Mouse (Mus musculus) lung, postnatal 0 days (tissue): Measurements from ENCODE around the gene Bglap3. TPM values are rescaled to one million over a fixed set of nuclear protein-coding genes. Genes with fewer than 3 reads are reported as not detected.
"Not testable (repeated sequence)": the region's sequence is repeated elsewhere in the genome, so short reads cannot be mapped to it uniquely, and the experiment has no call there.

ENCODE experiments used
- ATAC-seq: fragments of 200-750 bp; cut with Nextera tagmentation; 2 replicates; pipeline ENCODE4 v1.8.0; 2017; ENCODE audit warnings: moderate library complexity
- DNase-seq: peaks from one replicate; pipeline ENCODE4 v3.0.0-alpha.2; 2016; ENCODE audit warnings: low spot score
- H3K27ac ChIP-seq: fragments of 300-500 bp; sonication (generic); 2 replicates; pipeline ENCODE4 v1.5.1; 2014; ENCODE audit warnings: antibody characterized with exemption, mild to moderate bottlenecking, low read length, mixed read lengths
- H3K27me3 ChIP-seq: fragments of 300-500 bp; sonication (generic); replicated peaks from 2 replicates; pipeline ENCODE4 v1.6.1; 2014; ENCODE audit warnings: low read length, mixed read lengths; ENCODE audit not compliant: insufficient read depth
- H3K36me3 ChIP-seq: fragments of 300-500 bp; sonication (generic); 2 replicates; pipeline ENCODE4 v1.6.1; 2014; ENCODE audit warnings: low read length, mixed read lengths; ENCODE audit not compliant: insufficient read depth
- H3K4me1 ChIP-seq: fragments of 300-500 bp; sonication (generic); 2 replicates; pipeline ENCODE4 v1.6.1; 2014; ENCODE audit warnings: antibody characterized with exemption, low read depth, low read length, mixed read lengths; ENCODE audit not compliant: insufficient read depth
- H3K4me2 ChIP-seq: fragments of 300-500 bp; sonication (generic); replicated peaks from 2 replicates; pipeline ENCODE4 v1.6.1; 2014; ENCODE audit warnings: low read depth, mild to moderate bottlenecking, low read length, moderate library complexity, mixed read lengths
- H3K4me3 ChIP-seq: fragments of 300-500 bp; sonication (generic); 2 replicates; pipeline ENCODE4 v1.5.1; 2014; ENCODE audit warnings: low read depth, low read length
- H3K9ac ChIP-seq: fragments of 300-500 bp; sonication (generic); replicated peaks from 2 replicates; pipeline ENCODE4 v1.6.1; 2014; ENCODE audit warnings: low read depth, mild to moderate bottlenecking
- H3K9me3 ChIP-seq: fragments of 300-500 bp; sonication (generic); 2 replicates; pipeline ENCODE4 v1.6.1; 2016; ENCODE audit warnings: low read length, mixed read lengths
- CTCF ChIP-seq: IDR thresholded peaks from 2 replicates; pipeline ENCODE4 v1.5.1; 2016; ENCODE audit warnings: antibody characterized with exemption, mild to moderate bottlenecking
- EP300 ChIP-seq: IDR thresholded peaks from 2 replicates; pipeline ENCODE4 v1.6.1; 2016; ENCODE audit warnings: antibody characterized with exemption, mild to moderate bottlenecking, control low read depth
- WGBS: fragments of 180-500 bp; shearing (Covaris S2); extraction: QIAGEN DNeasy Blood & Tissue Kit; methylation state at CpG from one replicate; pipeline ENCODE4 v1.1.7; 2014; 5-methylcytosine and 5-hydroxymethylcytosine counted together
- polyA plus RNA-seq: library from polyadenylated mRNA; unstranded; fragments of >200 nt; fragmentation: Nextera tagmentation; extraction: Ambion mirVana; gene quantifications from 2 replicates; pipeline ENCODE4 v1.2.1, GENCODE M21; 2015

Bglap3 gene
- polyA plus RNA-seq: 0.14 and 0.39 TPM in 2 replicates

DNA sequence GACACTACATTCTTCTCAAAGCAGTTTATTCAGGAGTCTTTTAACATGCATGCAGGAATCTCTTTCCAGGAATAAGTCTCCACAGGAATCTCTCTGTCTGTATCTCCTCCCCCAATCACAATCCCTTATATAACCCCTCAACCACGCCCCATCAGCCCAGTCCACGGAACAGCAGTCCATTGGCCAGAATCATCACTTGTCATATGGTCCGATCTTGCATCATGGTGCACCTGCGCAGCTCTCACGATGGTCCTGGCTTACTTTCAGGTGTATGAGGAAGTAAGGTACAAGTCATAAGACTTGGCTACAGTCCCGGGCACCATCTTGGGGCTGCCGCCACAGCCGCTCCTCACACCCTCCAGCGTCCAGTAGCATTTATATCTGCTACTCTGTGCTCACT is at the start of gene Bglap3:
Gene Bglap3, minus strand, starts transcription at position 101 of the 400 bp plus-strand sequence.
- H3K9ac ChIP-seq, H3K36me3 ChIP-seq, ATAC-seq, H3K4me3 ChIP-seq, DNase-seq, H3K27me3 ChIP-seq, H3K9me3 ChIP-seq, H3K4me2 ChIP-seq, H3K4me1 ChIP-seq, H3K27ac ChIP-seq: not testable (repeated sequence)
- 91% methylated on average over 9 of the region's 9 CpGs for WGBS

DNA sequence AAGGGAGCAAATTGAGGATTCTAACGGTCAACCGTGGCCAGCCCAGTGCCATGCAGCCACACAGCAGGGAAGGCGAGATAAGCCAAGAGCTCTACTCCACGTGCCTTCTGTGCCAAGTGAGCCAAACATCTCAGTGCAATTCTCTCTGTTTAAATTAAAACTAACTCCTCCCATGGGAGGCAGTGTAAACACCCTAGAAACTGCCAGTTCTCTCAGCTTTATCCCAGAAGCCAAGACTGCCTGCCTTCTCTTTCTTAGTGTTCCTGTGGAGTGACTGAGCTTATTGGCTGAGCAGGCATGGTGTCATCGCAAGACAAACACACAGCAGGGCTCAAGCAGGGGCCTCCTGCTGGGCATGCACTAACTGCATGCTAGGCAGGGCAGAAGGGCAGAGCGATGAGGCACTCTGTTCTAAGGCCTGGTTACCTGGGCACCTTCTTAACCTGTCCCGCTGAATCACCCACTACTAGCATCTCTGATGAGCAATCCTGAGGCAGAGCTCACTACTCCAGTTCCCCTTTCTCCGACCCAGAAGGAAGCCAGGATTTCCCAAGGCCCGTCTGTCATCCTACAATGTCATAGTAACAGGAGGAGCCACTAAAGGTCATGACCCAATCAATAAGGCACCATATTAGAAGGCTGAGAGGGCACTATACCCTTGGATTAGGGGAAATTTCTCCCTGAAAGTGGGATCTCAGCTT is 49.6 kb upstream of the Bglap3 start:
- H3K9me3 ChIP-seq: no peaks in the 10 kb centered on the region
- DNase-seq (peak; percentile 87), ATAC-seq (peak; percentile 77)
- H3K36me3 ChIP-seq: 0 out of 2 replicates have a peak, but pooled peaks cover 15% of the 10 kb centered on the region
- peak; percentile 48 for TF ChIP-seq CTCF
- no peak for TF ChIP-seq EP300
- H3K4me1 ChIP-seq: peaks cover 11% of the 10 kb centered on the region; the same call in 1 of the 2 replicates
- no peaks in the 10 kb centered on the region for H3K27me3 ChIP-seq
- 22% methylated on average over 9 of the region's 9 CpGs for WGBS
- no peak overlapping the region for H3K9ac ChIP-seq
- H3K4me3 ChIP-seq: no peak overlapping the region
- H3K27ac ChIP-seq: peak overlapping the region; percentile 52; the same call in 1 of the 2 replicates
- H3K4me2 ChIP-seq: no peak overlapping the region

DNA sequence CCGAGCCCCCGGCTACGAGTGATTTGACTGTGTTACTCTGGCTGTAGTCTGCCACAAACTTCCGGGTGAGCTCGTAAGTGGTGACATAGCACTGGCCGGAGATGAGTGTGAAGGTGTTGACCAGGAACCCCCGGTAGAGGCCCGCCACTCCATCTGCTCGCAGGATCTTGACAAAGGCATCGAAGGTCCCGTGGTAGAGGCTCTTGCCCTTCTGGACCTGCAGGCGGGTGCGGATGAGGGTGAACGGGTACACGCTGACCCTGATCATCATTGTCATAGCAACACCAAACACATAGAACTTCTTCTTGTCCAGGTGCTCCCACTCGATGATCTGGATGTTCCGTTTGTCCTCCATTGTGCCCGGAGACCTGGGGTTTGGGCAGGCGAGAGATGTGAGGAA is 48.2 kb upstream of the Bglap3 start:
- Histone ChIP-seq H3K36me3 (0 out of 2 replicates have a peak, but pooled peaks cover 21% of the 10 kb centered on the region), H3K27ac (no peak overlapping the region)

DNA sequence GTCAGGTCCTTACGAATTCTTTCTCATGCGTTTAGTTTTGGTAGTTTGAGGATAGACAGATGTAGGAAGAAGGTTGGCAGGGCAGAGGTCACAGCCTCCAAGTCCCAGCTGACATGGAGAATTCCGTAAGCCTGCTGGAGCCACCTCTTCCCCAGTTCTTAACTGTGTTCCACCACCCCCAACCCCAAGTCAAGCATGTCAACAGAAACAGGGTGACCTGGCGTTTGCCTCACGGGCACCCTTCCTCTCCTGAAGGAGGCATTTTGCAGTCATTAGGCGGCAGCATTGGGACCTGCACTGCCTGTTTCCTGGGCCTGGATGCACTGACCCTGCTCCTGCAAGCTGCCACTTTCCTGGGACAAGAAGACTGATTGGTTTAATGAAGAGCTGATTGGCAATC is 45.5 kb upstream of the Bglap3 start:
- Histone ChIP-seq H3K27ac (no peak overlapping the region), H3K9ac (no peak overlapping the region), H3K9me3 (no peaks in the 10 kb centered on the region), H3K36me3 (peaks cover 25% of the 10 kb centered on the region; the same call in 1 of the 2 replicates), H3K4me1 (no peaks in the 10 kb centered on the region), H3K4me2 (no peak overlapping the region), H3K27me3 (no peaks in the 10 kb centered on the region), H3K4me3 (no peak overlapping the region)
- DNase-seq (no peak), ATAC-seq (no peak)
- TF ChIP-seq CTCF (no peak), EP300 (no peak)
- WGBS: 81% methylated on average over 6 of the region's 6 CpGs

More for the DNA sequence above, 48.2 kb upstream of the Bglap3 start:
- H3K27me3 ChIP-seq: no peaks in the 10 kb centered on the region
- no peaks in the 10 kb centered on the region for H3K9me3 ChIP-seq
- H3K4me2 ChIP-seq: no peak overlapping the region
- ATAC-seq: no peak
- no peak overlapping the region for H3K9ac ChIP-seq
- H3K4me3 ChIP-seq: no peak overlapping the region
- no peak for DNase-seq
- peaks cover 11% of the 10 kb centered on the region; the same call in 1 of the 2 replicates for H3K4me1 ChIP-seq
- TF ChIP-seq CTCF (no peak), EP300 (no peak)
- 94% methylated on average over 19 of the region's 19 CpGs for WGBS

DNA sequence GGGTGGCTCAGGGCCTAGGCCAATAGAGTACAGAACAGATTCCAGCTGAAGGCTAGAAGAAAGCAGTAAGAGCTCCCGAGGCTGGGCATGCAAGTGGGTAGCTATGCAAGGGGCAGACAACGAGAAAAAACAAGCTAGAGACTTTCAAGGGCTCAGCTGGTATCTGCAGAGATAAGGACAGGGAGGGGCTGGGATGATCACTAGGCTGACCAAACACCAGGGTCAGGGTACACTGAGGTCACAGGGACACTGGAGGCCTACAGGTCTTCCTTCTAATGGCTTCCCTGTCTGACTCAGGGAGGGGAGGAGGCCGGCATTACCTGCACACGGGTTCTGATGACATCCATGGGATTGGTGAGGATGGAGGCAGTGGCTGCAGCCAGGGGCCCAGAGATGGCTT is 43.1 kb upstream of the Bglap3 start:
- TF ChIP-seq EP300: no peak
- TF ChIP-seq CTCF: no peak

DNA sequence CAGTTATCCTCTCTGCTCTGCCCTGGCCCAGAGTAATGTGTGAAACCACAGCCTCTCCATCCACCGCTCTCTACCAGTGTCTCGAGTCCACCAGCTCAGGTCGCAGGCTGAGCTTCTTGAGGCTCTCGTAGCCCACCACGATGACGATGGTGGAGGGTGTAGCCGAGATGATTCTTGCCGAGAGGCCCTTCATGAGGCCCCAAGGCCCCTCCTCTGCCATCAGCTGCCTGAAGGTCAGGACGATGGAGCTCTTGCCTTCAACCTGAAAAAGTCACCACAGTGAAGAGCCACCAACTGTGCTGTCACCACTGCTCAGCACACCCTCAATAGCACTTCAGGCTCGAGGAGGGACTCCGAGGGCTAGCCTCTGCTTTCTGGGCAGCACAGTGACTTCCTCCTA is 40.1 kb upstream of the Bglap3 start:
- Histone ChIP-seq H3K9me3 (no peaks in the 10 kb centered on the region), H3K27ac (no peak overlapping the region), H3K9ac (no peak overlapping the region), H3K4me3 (no peak overlapping the region), H3K36me3 (peaks cover 9% of the 10 kb centered on the region; the same call in 1 of the 2 replicates), H3K4me1 (peaks cover 3% of the 10 kb centered on the region; the same call in 1 of the 2 replicates), H3K4me2 (no peak overlapping the region), H3K27me3 (no peaks in the 10 kb centered on the region)
- ATAC-seq: no peak
- TF ChIP-seq EP300: no peak
- no peak for TF ChIP-seq CTCF
- DNase-seq: no peak
- 84% methylated on average over 11 of the region's 11 CpGs for WGBS

More for the DNA sequence above, 43.1 kb upstream of the Bglap3 start:
- no peak overlapping the region for H3K27ac ChIP-seq
- no peak overlapping the region for H3K4me2 ChIP-seq
- ATAC-seq: no peak
- DNase-seq: no peak
- H3K4me1 ChIP-seq: peaks cover 2% of the 10 kb centered on the region; the same call in 1 of the 2 replicates
- peaks cover 25% of the 10 kb centered on the region; the same call in 1 of the 2 replicates for H3K36me3 ChIP-seq
- no peaks in the 10 kb centered on the region for H3K27me3 ChIP-seq
- WGBS: 64% methylated on average over 4 of the region's 4 CpGs
- H3K9ac ChIP-seq: no peak overlapping the region
- H3K9me3 ChIP-seq: no peaks in the 10 kb centered on the region
- no peak overlapping the region for H3K4me3 ChIP-seq
